Mouse (Mus musculus): Measurements from ENCODE around the gene Cel.

DNA sequence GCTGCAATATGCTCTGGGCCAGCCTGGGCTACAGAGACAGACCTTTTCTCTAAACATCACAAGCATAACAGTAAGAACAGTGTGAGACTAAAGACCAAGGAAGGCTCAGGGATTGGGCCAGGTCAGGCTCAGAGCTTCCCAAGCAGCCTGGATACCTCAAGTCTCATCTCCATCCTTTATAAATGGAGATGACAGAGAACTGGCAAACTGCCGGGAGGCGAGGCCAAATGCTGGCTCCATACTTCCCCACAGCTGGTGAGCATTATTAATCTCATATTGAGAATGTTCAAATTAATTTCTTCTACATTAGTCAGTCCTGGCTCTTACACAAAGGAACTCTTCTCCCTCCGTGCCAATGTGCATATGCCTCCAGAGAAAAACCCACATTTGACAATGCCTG lies 13.6 kb upstream of the Cel start:
- TF ChIP-seq CTCF (IDR thresholded peaks at IDR 0.05; ENCODE audit: low read depth) (no peak), EP300 (IDR thresholded peaks at IDR 0.05; ENCODE audit: low read depth) (no peak)

All from liver, embryonic 14.5 days (tissue).